Mouse (Mus musculus) left cerebral cortex, adult 8-10 months (tissue): ENCODE data around the gene Nr2e1. TPM values are rescaled to one million over a fixed set of nuclear protein-coding genes. Genes with fewer than 3 reads are reported as not detected.

Source experiments
- DNase-seq, 2 experiments: peaks; one replicate each; pipeline ENCODE4 v3.0.0; 2022; ENCODE audit warnings: low spot score in 2 of 2
- total RNA-seq, 4 experiments: library from RNA; stranded (reverse); gene quantifications; 2 replicates each; pipeline ENCODE4 v1.2.4; 2022

The Nr2e1 gene
- 10 to 100 TPM; 10.3 to 15.6 (median 12.2) TPM for total RNA-seq

DNA sequence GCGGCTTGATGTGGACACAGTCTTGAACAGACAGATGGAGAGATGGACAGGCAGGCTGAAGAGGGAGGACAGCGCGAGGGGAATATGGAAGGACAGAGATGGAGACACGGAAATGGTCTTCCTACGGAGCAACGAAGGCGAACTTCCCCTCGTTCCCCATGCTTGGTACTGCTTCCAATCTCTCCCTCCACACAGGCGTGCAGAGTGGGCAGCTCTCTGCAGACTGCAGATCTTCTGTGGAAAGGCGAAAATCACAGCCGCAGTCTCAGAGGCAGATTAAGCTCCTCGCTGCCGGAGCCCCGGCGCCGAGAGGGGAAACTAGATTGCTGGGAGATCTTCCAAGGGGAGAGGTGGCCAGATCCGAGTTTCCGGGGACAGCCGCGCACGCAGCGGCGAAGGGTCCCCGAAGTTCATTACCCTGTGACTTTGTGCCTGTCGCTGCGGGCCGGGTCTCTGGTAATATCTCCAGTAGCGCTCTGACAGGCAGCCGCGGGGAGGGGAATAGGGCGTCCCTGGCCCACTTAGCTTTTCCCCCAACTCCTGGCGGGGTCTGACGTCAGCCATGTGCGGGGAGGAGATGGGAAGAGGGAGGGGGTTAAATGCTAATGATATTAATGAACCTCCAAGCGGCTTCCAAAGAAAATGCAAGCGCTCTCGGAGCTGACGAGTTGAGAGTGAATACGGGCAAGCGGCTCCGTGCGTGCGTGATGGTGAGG is at the start of gene Nr2e1, which contains the start of gene Ostm1:
Gene Nr2e1, minus strand, starts transcription at position 476 of the 716 bp plus-strand sequence.
Gene Ostm1, plus strand, starts transcription at position 666 of the 716 bp plus-strand sequence.
- DNase-seq: peak; percentile 44 to 49

GRCm38 (mm10) chr10:42632453-42633360 is 49.3 kb upstream of the Nr2e1 start:
- no peak for DNase-seq

- no peak for DNase-seq
These were observed 48.5 kb upstream of the Nr2e1 start for GRCm38 (mm10) chr10:42631754-42632452.

DNA sequence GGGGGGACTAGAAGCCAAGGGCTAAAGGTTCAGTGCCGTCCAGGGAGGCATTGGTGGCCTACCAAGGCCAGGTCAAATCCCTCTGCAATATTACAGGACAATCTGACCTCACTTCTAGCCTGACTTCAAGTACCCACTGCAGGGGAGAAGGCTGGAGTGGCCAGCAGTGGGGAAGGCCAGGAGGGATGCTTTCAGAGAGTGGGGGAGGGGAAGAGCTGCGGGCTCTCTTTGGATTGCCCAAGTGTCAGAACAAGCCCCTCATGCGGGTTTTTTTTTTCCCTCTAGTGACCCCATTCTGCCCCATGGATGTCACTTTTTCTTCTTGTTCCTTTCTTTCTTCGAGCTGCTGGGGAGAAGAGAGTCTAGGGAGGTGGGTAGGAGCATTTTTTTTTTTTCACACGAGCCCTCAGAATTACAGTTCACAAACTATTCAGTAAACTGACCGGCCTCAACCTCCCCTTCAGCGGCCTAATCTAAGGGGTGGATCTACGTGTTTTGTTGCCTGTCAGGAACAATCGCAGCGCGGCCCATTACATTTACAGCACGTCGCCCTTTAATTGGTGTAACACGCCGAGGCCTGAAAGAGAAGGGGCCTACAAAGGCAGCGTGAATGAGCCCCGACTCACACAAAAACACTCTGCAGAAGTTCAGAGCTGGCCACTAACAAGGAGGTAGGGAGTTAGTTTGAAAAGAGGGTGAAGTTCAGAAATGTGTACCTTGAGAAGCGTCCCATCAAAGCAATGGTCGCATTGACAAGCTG is 47.3 kb upstream of the Nr2e1 start:
- peak in 1 of 2 experiments; percentile 17 for DNase-seq

DNA sequence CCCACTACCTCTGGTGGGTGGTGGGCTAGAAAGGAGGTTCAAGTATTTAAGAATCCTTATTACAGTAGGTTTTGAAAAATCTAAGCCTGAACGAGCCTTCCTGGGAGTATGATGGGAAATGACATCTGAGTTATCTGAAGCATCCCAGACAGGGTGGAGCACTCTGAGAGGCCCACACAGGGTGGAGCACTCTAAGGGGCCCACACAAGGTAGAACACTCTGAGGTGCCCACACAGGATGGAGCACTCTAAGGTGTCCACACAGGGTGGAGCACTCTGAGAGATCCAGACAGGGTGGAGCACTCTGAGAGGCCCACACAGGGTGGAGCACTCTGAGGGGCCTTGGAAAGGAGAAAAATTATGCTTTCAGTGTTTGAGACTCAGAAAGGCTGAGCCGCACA is 42.5 kb upstream of the Nr2e1 start:
- DNase-seq: no peak

- no peak for DNase-seq
These were observed 34.9 kb upstream of the Nr2e1 start for GRCm38 (mm10) chr10:42618291-42618690.

DNA sequence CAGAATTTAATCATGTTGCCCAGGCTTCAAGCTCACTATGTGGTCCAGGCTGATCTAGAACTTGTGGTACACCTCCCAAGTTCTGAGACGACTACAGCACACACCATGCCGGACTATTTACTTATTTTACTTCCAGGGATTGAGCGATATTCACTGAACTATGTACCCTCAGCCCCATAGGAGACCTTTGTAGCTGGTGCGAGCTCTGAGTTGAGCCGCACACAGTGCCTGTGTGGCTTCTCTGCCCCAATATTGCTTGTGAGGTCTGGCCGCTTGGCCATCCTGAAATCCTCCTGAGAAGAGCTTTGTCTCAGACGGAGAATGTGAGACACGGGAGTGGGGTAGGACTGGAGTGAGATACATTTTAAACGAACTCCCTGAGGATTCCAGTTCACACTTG is 31.3 kb upstream of the Nr2e1 start:
- no peak for DNase-seq

DNA sequence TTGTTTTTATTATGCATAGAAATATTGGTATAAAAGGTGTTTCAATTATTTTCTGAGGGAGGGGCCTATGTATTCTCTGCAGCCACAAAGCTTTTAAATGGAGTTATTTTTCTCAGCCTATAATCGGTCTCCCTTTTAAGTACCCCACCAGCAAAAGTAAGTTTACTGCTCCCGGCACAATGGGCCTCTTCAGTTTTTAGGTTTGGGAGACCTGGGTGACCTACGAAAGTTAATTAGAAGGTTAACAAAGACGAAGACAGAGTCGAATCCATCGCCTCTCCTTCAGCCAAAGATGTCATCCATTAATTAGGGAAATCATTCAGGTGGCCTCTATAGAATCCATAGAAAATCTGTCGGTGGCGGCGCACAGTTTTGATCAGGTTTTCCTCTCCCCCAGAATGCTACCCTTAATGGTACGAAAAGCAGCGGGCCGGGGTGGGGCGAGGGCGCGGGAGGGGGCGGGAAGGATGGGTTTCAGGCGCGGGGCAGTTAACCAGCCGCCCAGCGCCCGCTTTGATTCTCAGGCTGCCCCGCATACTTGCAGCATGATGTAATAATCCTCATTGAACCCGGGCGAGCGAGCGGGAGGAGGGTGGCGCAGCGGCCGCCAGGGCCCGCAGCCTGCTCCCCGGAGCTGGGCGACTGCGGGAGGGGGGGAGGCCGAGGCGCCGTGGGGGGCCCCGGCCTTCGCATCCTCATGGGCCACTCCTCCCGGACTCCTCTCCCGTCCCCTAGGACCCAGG is 30.4 kb upstream of the Nr2e1 start:
- no peak for DNase-seq

DNA sequence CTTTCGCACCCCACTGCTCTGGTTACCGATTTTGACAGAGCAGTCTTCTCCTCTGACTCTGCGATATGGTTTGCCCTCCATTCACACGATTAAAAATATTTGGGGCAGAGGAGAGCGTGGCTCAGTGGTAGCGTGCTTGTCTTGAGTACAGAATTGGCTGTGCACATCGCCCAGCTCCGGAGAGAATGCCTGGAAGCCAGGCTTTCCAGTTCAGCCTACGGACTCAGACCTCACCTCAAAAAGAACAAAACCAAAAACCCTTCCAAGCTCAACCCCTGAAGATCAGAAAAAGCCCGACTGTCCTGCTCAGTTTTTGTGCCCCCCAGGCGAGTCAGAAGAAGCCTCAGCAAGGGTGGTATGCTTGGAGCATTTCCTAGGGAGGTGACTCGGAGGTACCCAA is 29.6 kb upstream of the Nr2e1 start:
- no peak for DNase-seq

- DNase-seq: no peak
These were observed 23.3 kb upstream of the Nr2e1 start for GRCm38 (mm10) chr10:42606757-42607156.

DNA sequence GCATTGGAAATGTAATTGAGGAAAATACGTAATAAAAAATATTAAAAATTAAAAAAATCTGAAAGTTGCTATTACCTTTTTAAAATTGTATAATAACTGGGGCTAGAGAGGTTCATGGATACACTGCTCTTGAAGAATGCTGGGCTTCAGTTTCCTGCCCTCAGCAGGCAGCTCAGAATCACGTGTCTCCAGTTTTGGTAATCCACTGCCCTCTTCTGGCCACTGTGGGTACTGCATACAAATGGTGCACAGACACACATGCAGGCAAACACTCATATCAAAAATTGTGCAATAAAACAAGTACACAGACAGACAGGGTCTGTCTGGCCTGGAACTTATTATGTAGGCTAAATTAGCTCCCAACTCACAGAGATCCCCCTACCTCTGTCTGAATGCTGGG is 21.4 kb upstream of the Nr2e1 start:
- no peak for DNase-seq

GRCm38 (mm10) chr10:42601556-42601955 is 18.1 kb upstream of the Nr2e1 start:
- DNase-seq: no peak

DNA sequence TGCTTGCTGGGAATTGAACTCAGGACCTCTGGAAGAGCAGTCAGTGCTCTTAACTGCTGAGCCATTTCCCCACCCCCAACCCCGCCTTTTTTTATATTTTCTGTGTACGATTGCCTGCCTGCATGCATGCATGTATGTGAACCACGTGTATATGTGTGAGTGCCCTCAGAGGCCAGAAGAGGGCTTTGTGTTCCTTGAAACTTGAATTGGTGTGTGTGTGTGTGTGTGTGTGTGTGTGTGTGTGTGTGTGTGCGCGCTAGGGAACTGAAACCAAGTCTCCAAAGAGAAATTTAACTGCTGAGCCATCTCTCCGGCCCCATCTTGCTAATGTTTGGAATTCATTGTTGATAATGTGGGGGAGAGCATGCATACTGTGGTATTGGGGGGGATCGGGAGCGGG is 15.2 kb upstream of the Nr2e1 start:
- DNase-seq: no peak

GRCm38 (mm10) chr10:42593201-42593600 is 9.8 kb upstream of the Nr2e1 start:
- no peak for DNase-seq

DNA sequence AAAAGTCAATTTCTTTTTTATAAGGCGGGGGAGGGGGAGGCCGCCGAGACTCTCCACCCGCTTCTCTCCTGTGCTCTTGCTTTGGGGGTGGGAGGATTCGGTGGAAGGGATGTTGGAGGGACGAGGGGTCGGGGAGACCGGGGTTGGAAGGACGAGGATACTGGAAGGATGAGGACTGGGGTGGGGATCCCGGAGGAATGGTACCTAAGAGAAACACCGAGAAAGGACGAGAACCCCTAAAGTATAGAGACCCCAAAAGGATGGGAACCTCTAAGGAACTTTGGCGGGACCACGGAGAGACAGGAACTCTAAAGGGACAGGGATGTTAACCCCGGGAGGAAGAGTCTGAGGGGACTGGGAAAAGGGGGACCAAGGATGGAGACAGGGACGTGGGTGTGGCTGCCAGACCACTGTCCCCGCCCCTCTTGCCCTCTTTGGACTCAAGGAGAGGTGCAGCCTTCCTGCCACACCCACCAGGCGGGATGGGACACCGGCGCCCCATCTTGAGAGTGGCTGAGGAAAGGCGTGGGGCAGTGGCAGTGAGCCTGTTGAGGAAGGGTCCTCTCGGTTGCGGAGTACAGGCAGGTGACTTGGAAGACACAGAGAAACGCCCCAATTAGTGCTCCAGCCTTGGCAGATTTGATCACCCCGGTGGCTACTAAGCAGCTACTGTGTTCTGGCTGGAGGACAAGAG is 8.7 kb upstream of the Nr2e1 start:
- no peak for DNase-seq

- DNase-seq: no peak
These were observed 8.0 kb upstream of the Nr2e1 start for GRCm38 (mm10) chr10:42591185-42591992.

- DNase-seq: no peak
These were observed 7.1 kb upstream of the Nr2e1 start for GRCm38 (mm10) chr10:42590261-42591184.

GRCm38 (mm10) chr10:42589505-42589904 is 6.1 kb upstream of the Nr2e1 start:
- no peak for DNase-seq
